Mouse (Mus musculus): ENCODE measurements around the gene Acads.

- TF ChIP-seq POLR2A (IDR thresholded peaks at IDR 0.05; ENCODE audit: borderline replicate concordance, extremely low read depth, insufficient read depth, insufficient read length, poor library complexity, severe bottlenecking) (no peak), CTCF (IDR thresholded peaks at IDR 0.05; ENCODE audit: borderline replicate concordance, extremely low read depth, insufficient read depth, insufficient read length) (no peak)
These were observed 32.3 kb upstream of the Acads start for GRCm38 (mm10) chr5:115151457-115151856.
